Mouse (Mus musculus) olfactory bulb, adult 2 months (tissue): ENCODE data around the gene Spats2.

ENCODE experiments used
- CTCF ChIP-seq: fragments of 200-500 bp; IDR thresholded peaks from 2 replicates; pipeline ENCODE4 v1.5.1; 2012; ENCODE audit warnings: low read depth, mild to moderate bottlenecking, low read length, moderate library complexity; ENCODE audit not compliant: insufficient read depth
- POLR2A ChIP-seq: fragments of 200-500 bp; IDR thresholded peaks from 2 replicates; pipeline ENCODE4 v1.6.1; 2012; ENCODE audit warnings: mild to moderate bottlenecking, low read depth, low read length, moderate library complexity; ENCODE audit not compliant: insufficient read depth

DNA sequence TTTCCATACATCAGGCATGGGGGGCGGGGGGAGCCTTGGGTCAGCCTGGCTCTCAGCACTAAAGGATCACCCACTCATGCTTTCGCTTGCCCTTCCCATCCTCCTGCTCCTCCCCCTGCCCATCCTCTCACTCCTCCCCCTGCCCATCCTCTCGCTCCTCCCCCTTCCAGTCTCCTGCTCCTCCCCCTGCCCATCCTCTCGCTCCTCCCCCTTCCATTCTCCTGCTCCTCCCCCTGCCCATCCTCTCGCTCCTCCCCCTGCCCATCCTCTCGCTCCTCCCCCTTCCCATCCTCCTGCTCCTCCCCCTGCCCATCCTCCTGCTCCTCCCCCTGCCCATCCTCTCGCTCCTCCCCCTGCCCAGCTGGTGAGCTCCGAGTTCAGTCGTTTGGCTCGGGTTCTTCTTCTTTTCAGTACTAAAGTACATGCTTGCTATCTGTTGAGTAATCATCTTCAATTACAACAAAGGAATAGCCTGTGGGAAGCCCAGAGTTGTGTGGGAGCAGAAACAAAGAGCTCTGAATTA, 134.1 kb downstream of the Spats2 start:
- TF ChIP-seq CTCF, result no peak
- no peak for TF ChIP-seq POLR2A
